Mouse (Mus musculus) ES-E14 (cell line): ENCODE data around the gene Pif1. TPM values are rescaled to one million over a fixed set of nuclear protein-coding genes. Genes with fewer than 3 reads are reported as not detected.

Experiments used
- DNase-seq: peaks from one replicate; pipeline ENCODE4 v3.0.0-alpha.2; 2013; ENCODE audit warnings: low read depth, low spot score
- H3K27ac ChIP-seq: 2 replicates; pipeline ENCODE4 v1.5.1; 2012; ENCODE audit warnings: low read depth, mild to moderate bottlenecking, low read length, moderate library complexity, mixed read lengths; ENCODE audit not compliant: poor library complexity, insufficient read depth, severe bottlenecking
- H3K36me3 ChIP-seq: 2 replicates; pipeline ENCODE4 v1.6.1; 2012; ENCODE audit warnings: mild to moderate bottlenecking, low read length, moderate library complexity, mixed read lengths; ENCODE audit not compliant: control insufficient read depth, poor library complexity, insufficient read depth, severe bottlenecking
- H3K4me1 ChIP-seq, 2 experiments: fragments of 150-350 bp in 1 of 2; sonication (generic) in 1 of 2; 2 replicates each; pipeline ENCODE4 v1.6.1; 2012; ENCODE audit warnings: low read length in 2 of 2, mild to moderate bottlenecking in 1 of 2, mixed read lengths in 1 of 2; ENCODE audit not compliant: control insufficient read depth in 2 of 2, insufficient read depth in 2 of 2, poor library complexity in 1 of 2
- H3K4me3 ChIP-seq, 2 experiments: fragments of 150-350 bp in 1 of 2; sonication (generic) in 1 of 2; 2 replicates each; pipeline ENCODE4 v1.5.1; 2012; ENCODE audit warnings: low read length in 2 of 2, low read depth in 1 of 2, mild to moderate bottlenecking in 1 of 2, mixed read lengths in 1 of 2; ENCODE audit not compliant: insufficient read depth in 1 of 2, poor library complexity in 1 of 2, severe bottlenecking in 1 of 2
- H3K9ac ChIP-seq: 2 replicates; pipeline ENCODE4 v1.6.1; 2012; ENCODE audit warnings: low read depth, mild to moderate bottlenecking, low read length, mixed read lengths; ENCODE audit not compliant: poor library complexity, insufficient read depth, severe bottlenecking
- H3K9me3 ChIP-seq: fragments of 150-350 bp; sonication (generic); 2 replicates; pipeline ENCODE4 v1.6.1; 2012; ENCODE audit warnings: low read depth, mild to moderate bottlenecking, low read length; ENCODE audit not compliant: control insufficient read depth, insufficient read depth
- CHD2 ChIP-seq: IDR thresholded peaks from 2 replicates; pipeline ENCODE4 v1.6.1; 2014; ENCODE audit warnings: mild to moderate bottlenecking, low read depth, low read length, inconsistent platforms
- HCFC1 ChIP-seq: IDR thresholded peaks from 2 replicates; pipeline ENCODE4 v1.6.1; 2012; ENCODE audit warnings: low read length, inconsistent platforms, borderline replicate concordance; ENCODE audit not compliant: insufficient read depth
- MAFK ChIP-seq: IDR thresholded peaks from 2 replicates; pipeline ENCODE4 v1.6.1; 2014; ENCODE audit warnings: mild to moderate bottlenecking, low read depth, low read length, inconsistent platforms; ENCODE audit not compliant: insufficient read depth
- ZC3H11A ChIP-seq: IDR thresholded peaks from 2 replicates; pipeline ENCODE4 v1.6.1; 2012; ENCODE audit warnings: low read depth, mild to moderate bottlenecking, inconsistent platforms, low read length, borderline replicate concordance
- ZNF384 ChIP-seq: IDR thresholded peaks from 2 replicates; pipeline ENCODE4 v1.6.1; 2012; ENCODE audit warnings: low read depth, low read length, inconsistent platforms
- in situ Hi-C, 2 experiments: fragments of 600-800 bp; cut with MboI; formaldehyde crosslinking; loops; one replicate each; pipeline ENCODE4 v1.15.1; 2025; ENCODE audit warnings: low sequenced_read_pairs in 2 of 2, inconsistent platforms in 1 of 2; ENCODE audit not compliant: unreplicated experiment in 2 of 2
- total RNA-seq: library from RNA; depleted of rRNA; stranded (reverse); fragments of 300-350 nt; gene quantifications from 2 replicates; pipeline ENCODE4 v1.2.3, GENCODE M21; 2012

The Pif1 gene
- total RNA-seq, 1 experiment = 31.8 TPM

DNA sequence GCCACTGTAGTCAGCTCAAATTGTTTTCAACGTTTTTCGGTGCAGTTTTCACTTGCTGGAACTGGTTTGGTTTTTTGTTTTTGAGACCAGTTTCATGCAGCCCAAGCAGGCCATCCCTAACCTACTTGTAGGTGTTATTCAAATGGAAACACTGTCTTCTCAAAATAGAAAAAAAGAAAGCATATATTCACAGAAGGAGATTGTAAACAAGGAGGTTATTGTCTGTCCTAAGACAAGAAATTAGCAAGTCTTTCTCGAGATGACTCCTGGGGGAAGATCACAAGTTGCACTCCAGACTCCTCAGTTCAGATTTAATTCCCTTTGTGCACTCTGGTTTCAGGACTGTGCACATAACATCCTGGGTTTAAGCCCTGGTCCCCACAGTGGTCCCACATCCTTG is 32.4 kb downstream of the Pif1 start:
- in situ Hi-C loops = no loop called here
- no peak for DNase-seq
- H3K36me3 ChIP-seq = no peaks in the 10 kb centered on the region
- no peak for TF ChIP-seq ZNF384
- no peak for TF ChIP-seq HCFC1
- no peak for TF ChIP-seq CHD2
- TF ChIP-seq MAFK = no peak
- no peak for TF ChIP-seq ZC3H11A
- no peak overlapping the region for H3K4me3 ChIP-seq
- no peak overlapping the region for H3K9ac ChIP-seq
- H3K4me1 ChIP-seq = peaks cover 8 to 13% of the 10 kb centered on the region in 2 experiments; a peak in 3 of 4 replicates
- H3K27ac ChIP-seq = peak overlapping the region; percentile 59
- H3K9me3 ChIP-seq = no peaks in the 10 kb centered on the region

DNA sequence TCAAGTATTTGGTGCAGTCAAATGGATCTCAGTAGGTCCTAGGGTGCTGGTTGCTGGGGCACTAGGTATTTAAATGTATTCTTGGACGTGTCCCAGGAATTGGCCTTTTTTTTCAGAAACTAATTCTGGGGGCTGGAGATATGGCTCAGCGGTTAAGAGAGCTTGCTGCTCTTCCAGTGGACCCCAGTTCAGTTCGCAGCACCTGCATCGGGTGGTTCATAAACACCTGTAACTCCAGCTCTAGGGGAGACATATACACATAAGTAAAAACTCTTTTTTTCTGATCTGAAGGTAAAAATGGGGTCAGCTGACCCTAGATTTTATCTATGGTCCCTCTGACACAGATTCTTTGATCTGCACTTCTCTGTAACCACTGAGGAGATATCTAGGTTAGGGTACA is 34.2 kb downstream of the Pif1 start:
- TF ChIP-seq HCFC1 (no peak), ZNF384 (no peak), MAFK (no peak), ZC3H11A (no peak), CHD2 (no peak)
- in situ Hi-C loops = no loop called here
- Histone ChIP-seq H3K36me3 (no peaks in the 10 kb centered on the region), H3K9me3 (no peaks in the 10 kb centered on the region), H3K4me3 (no peak overlapping the region), H3K4me1 (peaks cover 10 to 20% of the 10 kb centered on the region in 2 experiments), H3K9ac (no peak overlapping the region), H3K27ac (no peak overlapping the region)
- no peak for DNase-seq

DNA sequence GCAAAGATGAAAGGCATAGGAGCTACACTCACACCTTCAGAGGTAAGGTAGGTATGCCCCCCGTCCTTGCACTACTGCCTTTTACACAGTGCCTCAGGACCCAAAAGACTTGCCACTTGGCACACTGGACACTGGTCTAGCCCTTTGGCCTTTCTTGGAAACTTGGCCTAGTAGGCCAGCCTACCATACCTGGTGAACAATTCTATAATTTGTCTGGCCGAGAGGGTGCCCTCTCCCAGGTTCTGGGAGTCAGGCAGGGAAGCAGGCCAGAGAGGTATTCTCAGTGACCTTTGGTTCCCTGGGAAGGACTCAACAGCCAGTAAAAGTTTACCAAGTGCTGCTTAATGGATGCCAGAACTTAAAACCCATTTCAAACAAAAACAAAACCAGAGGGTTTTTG is 34.7 kb downstream of the Pif1 start:
- no peak overlapping the region for H3K9ac ChIP-seq
- no peak overlapping the region for H3K4me3 ChIP-seq
- H3K27ac ChIP-seq = no peak overlapping the region
- peaks cover 10 to 21% of the 10 kb centered on the region in 2 experiments for H3K4me1 ChIP-seq
- DNase-seq = no peak
- TF ChIP-seq HCFC1 (no peak), CHD2 (no peak), MAFK (no peak), ZNF384 (no peak), ZC3H11A (no peak)
- in situ Hi-C loops = no loop called here
- no peaks in the 10 kb centered on the region for H3K9me3 ChIP-seq
- H3K36me3 ChIP-seq = no peaks in the 10 kb centered on the region

- TF ChIP-seq MAFK = no peak
- no peak for TF ChIP-seq CHD2
- no peak for TF ChIP-seq ZNF384
- no peak for TF ChIP-seq HCFC1
- TF ChIP-seq ZC3H11A = no peak
- no peak for DNase-seq
- Histone ChIP-seq H3K4me3 (no peak overlapping the region), H3K9me3 (no peaks in the 10 kb centered on the region), H3K4me1 (peaks cover 10 to 27% of the 10 kb centered on the region in 2 experiments), H3K27ac (no peak overlapping the region), H3K36me3 (no peaks in the 10 kb centered on the region), H3K9ac (no peak overlapping the region)
- in situ Hi-C loops = no loop called here
These were observed 35.9 kb downstream of the Pif1 start for GRCm38 (mm10) chr9:65622826-65623225.

DNA sequence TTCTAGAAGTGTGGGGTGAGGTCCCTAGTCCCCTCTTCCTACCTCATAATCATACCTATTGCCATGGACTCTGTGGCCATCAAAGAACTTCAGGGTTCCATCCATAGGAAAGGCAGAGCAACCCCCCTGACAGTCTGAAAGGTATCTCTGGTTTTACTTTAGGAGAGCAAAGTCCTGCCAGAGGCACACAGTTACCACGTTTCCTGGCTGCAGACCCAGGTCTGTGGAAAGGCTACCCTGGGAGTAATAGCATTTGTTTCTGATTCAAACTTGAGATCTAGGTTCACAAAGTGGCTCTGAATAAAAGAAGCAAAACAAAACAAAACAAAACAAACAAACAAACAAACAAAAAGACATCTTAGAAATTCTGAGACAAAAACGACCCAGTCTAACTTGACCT is 37.3 kb downstream of the Pif1 start:
- Histone ChIP-seq H3K9me3 (no peaks in the 10 kb centered on the region), H3K27ac (no peak overlapping the region), H3K4me3 (no peak overlapping the region), H3K36me3 (no peaks in the 10 kb centered on the region), H3K4me1 (peaks cover 6 to 26% of the 10 kb centered on the region in 2 experiments; a peak in 2 of 4 replicates), H3K9ac (no peak overlapping the region)
- DNase-seq = no peak
- TF ChIP-seq ZC3H11A (no peak), ZNF384 (no peak)
- in situ Hi-C loops = no loop called here
